In the genomic region with DNA sequence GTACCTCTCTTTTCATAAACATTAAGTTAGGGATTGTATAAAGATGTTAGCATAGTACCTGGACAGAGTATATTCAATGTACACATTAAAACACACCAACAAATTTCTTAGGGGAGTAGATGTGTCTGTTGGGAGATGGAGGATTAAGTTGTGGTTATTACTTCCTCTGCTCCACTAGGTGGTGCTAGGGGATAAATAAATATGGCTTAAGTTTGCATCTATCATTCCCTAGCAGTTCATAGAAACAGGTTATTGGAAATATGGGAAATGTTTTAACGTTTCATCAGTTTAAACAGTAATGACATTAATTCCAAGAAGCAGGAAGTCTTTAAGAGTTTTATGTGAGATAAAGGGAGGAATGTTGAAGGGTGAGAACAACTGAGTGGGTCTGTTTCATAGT, we compare ENCODE assay signal across 13 mouse cellular contexts. TPM values are rescaled to one million over a fixed set of nuclear protein-coding genes. Genes with fewer than 3 reads are reported as not detected.
A peak's percentile ranks its signal among the peaks of the same experiment; 100 is the strongest.
DNase-seq lines count a peak whose midpoint lies in the region; ATAC-seq and TF ChIP-seq lines count a peak whose summit lies in the region.
"Had no signal": no experiment of that assay in that cellular context is flagged by ENCODE, and none has a peak within 500 bp of the region (broad histone marks: within the 10 kb centered on the region; RNA-seq: fewer than 3 reads in every experiment).

No protein-coding gene starts in this region.

- H3K9ac ChIP-seq in forebrain, postnatal 0 days: no peak overlapping the region
- no peak overlapping the region for H3K9ac ChIP-seq in forebrain, embryonic 13.5 days
- no peak overlapping the region for H3K9ac ChIP-seq in lung, postnatal 0 days (replicated peaks; ENCODE audit: low read depth)
- no peak overlapping the region for H3K9ac ChIP-seq in stomach, postnatal 0 days (ENCODE audit: low read length)
- H3K9ac ChIP-seq: liver, embryonic 13.5 days had no signal

- H3K27ac ChIP-seq in forebrain, postnatal 0 days (ENCODE audit: low read depth, low read length): no peak overlapping the region
- no peak overlapping the region for H3K27ac ChIP-seq in forebrain, embryonic 13.5 days
- no peak overlapping the region for H3K27ac ChIP-seq in lung, postnatal 0 days (ENCODE audit: low read length)
- no peak overlapping the region for H3K27ac ChIP-seq in stomach, postnatal 0 days (replicated peaks)
- H3K27ac ChIP-seq: liver, embryonic 13.5 days had no signal

- no peak; the same call in 1 of the 2 replicates for ATAC-seq in forebrain, postnatal 0 days
- no peak for ATAC-seq in forebrain, embryonic 13.5 days
- no peak for ATAC-seq in lung, postnatal 0 days
- no peak for ATAC-seq in stomach, postnatal 0 days (ENCODE audit: low FRiP score, low TSS enrichment)

- DNase-seq in forebrain, postnatal 0 days: peak; percentile 49
- DNase-seq in lung, postnatal 0 days (ENCODE audit: low spot score): peak; percentile 80
- DNase-seq in lung, adult 18-20 months: no peak
- DNase-seq in embryo, embryonic 9.5 days (ENCODE audit: extremely low spot score): peak; percentile 9
- no peak for DNase-seq in stomach, postnatal 0 days (ENCODE audit: low spot score)
- DNase-seq in cerebellum, postnatal 14 days: no peak
- no peak for DNase-seq in left cerebral cortex, adult 8-10 months (ENCODE audit: low spot score in 2 of 2)
- DNase-seq: cerebellum, adult 18-20 months; gastrocnemius, postnatal 14 days; kidney, adult 11 months; liver, embryonic 13.5 days; thymus, postnatal 4 days had no signal

- no peak for TF ChIP-seq EP300 in lung, postnatal 0 days (IDR thresholded peaks at IDR 0.05)
- TF ChIP-seq EP300 in stomach, postnatal 0 days (optimal IDR thresholded peaks at IDR 0.05): no peak

- H3K27me3 ChIP-seq in forebrain, postnatal 0 days (ENCODE audit: insufficient read depth, low read length): no peaks in the 10 kb centered on the region
- H3K27me3 ChIP-seq in forebrain, embryonic 13.5 days: no peaks in the 10 kb centered on the region
- H3K27me3 ChIP-seq in lung, postnatal 0 days (replicated peaks; ENCODE audit: insufficient read depth, low read length): no peaks in the 10 kb centered on the region
- no peaks in the 10 kb centered on the region for H3K27me3 ChIP-seq in stomach, postnatal 0 days (ENCODE audit: control insufficient read depth, insufficient read depth, low read length)
- H3K27me3 ChIP-seq: liver, embryonic 13.5 days had no signal

- TF ChIP-seq CTCF in forebrain, postnatal 0 days (IDR thresholded peaks at IDR 0.05; ENCODE audit: low read depth): peak; percentile 81
- TF ChIP-seq CTCF in lung, postnatal 0 days (IDR thresholded peaks at IDR 0.05): peak; percentile 71
- TF ChIP-seq CTCF in stomach, postnatal 0 days (IDR thresholded peaks at IDR 0.05; ENCODE audit: low read depth): peak; percentile 83

- WGBS in forebrain, postnatal 0 days: 26% methylated on average over 1 of the region's 1 CpGs
- WGBS in forebrain, embryonic 13.5 days: 51% methylated on average over 1 of the region's 1 CpGs
- WGBS in lung, postnatal 0 days: 25% methylated on average over 1 of the region's 1 CpGs
- 23% methylated on average over 1 of the region's 1 CpGs for WGBS in stomach, postnatal 0 days

- H3K4me1 ChIP-seq in forebrain, postnatal 0 days (ENCODE audit: insufficient read depth): no peaks in the 10 kb centered on the region
- no peaks in the 10 kb centered on the region for H3K4me1 ChIP-seq in forebrain, embryonic 13.5 days
- no peaks in the 10 kb centered on the region for H3K4me1 ChIP-seq in lung, postnatal 0 days (ENCODE audit: insufficient read depth, low read depth, low read length)
- H3K4me1 ChIP-seq in stomach, postnatal 0 days (replicated peaks; ENCODE audit: control insufficient read depth, insufficient read depth): no peaks in the 10 kb centered on the region
- H3K4me1 ChIP-seq: liver, embryonic 13.5 days had no signal

- H3K9me3 ChIP-seq in forebrain, postnatal 0 days (ENCODE audit: low read length): no peaks in the 10 kb centered on the region
- no peaks in the 10 kb centered on the region for H3K9me3 ChIP-seq in forebrain, embryonic 13.5 days (replicated peaks)
- no peaks in the 10 kb centered on the region for H3K9me3 ChIP-seq in lung, postnatal 0 days (ENCODE audit: low read length)
- no peaks in the 10 kb centered on the region for H3K9me3 ChIP-seq in stomach, postnatal 0 days (ENCODE audit: control insufficient read depth, low read length)
- H3K9me3 ChIP-seq: liver, embryonic 13.5 days had no signal

- H3K36me3 ChIP-seq in forebrain, postnatal 0 days (ENCODE audit: insufficient read depth): peaks cover 21% of the 10 kb centered on the region
- peaks cover 41% of the 10 kb centered on the region for H3K36me3 ChIP-seq in forebrain, embryonic 13.5 days (ENCODE audit: poor library complexity, severe bottlenecking)
- H3K36me3 ChIP-seq in lung, postnatal 0 days (ENCODE audit: insufficient read depth, low read length): peaks cover 34% of the 10 kb centered on the region
- H3K36me3 ChIP-seq in stomach, postnatal 0 days (ENCODE audit: control insufficient read depth, insufficient read depth, low read length): peaks cover 9% of the 10 kb centered on the region; the same call in 1 of the 2 replicates

- no peak overlapping the region for H3K4me3 ChIP-seq in forebrain, postnatal 0 days (ENCODE audit: low read depth, low read length)
- no peak overlapping the region for H3K4me3 ChIP-seq in forebrain, embryonic 13.5 days
- H3K4me3 ChIP-seq in lung, postnatal 0 days (ENCODE audit: low read depth, low read length): no peak overlapping the region
- H3K4me3 ChIP-seq in stomach, postnatal 0 days (ENCODE audit: low read depth, low read length): no peak overlapping the region
- H3K4me3 ChIP-seq: liver, embryonic 13.5 days had no signal

- no peak overlapping the region for H3K4me2 ChIP-seq in forebrain, postnatal 0 days (ENCODE audit: low read depth)
- H3K4me2 ChIP-seq in forebrain, embryonic 13.5 days: no peak overlapping the region
- no peak overlapping the region for H3K4me2 ChIP-seq in lung, postnatal 0 days (replicated peaks; ENCODE audit: low read depth, low read length)
- no peak overlapping the region for H3K4me2 ChIP-seq in stomach, postnatal 0 days (replicated peaks; ENCODE audit: low read depth)
- H3K4me2 ChIP-seq: liver, embryonic 13.5 days had no signal

RNA-seq across cellular contexts. Expression of gene Azi2, which starts 13.0 kb away (rescaled TPM):
- total RNA-seq in forebrain, postnatal 0 days (2014; rRNA removed): 85.2 and 91.4 TPM in 2 replicates
- polyA plus RNA-seq in forebrain, postnatal 0 days (2015; fragmentation: Nextera tagmentation; extraction: Ambion mirVana): 44.9 and 57.6 TPM in 2 replicates
- polyA plus RNA-seq in forebrain, embryonic 13.5 days (2015; fragmentation: Nextera tagmentation; extraction: Ambion mirVana): 73.7 and 75.2 TPM in 2 replicates
- polyA plus RNA-seq in lung, postnatal 0 days (2015; fragmentation: Nextera tagmentation; extraction: Ambion mirVana): 58.4 and 59.5 TPM in 2 replicates
- 48.3 and 51.5 TPM in 2 replicates for polyA plus RNA-seq in stomach, postnatal 0 days (2015; fragmentation: Nextera tagmentation; extraction: Ambion mirVana)
- total RNA-seq in left cerebral cortex, adult 8-10 months (2022): 10 to 100 TPM; 69.3 to 79.3 (median 71.7) TPM

Comparison
In these comparisons a context has a peak if more than half of its experiments do, and no peak if none do; other contexts are left out.
1. DNase-seq: peak in forebrain, postnatal 0 days (single experiment), lung, postnatal 0 days (single experiment) and embryo, embryonic 9.5 days (single experiment); none in lung, adult 18-20 months (0 of 2), stomach, postnatal 0 days (single experiment), cerebellum, postnatal 14 days (0 of 2) and left cerebral cortex, adult 8-10 months (0 of 2).
2. Peak in every context shown above with its lines, with median percentiles within 50 percentile points of each other: CTCF ChIP-seq.